Mouse (Mus musculus): Measurements from ENCODE around the gene 1700012P22Rik. TPM values are rescaled to one million over a fixed set of nuclear protein-coding genes. Genes with fewer than 3 reads are reported as not detected.

1700012P22Rik gene
- total RNA-seq, 1 experiment: not detected

- no peak overlapping the region for H3K27ac ChIP-seq (ENCODE audit: insufficient read depth, low read depth, low read length, poor library complexity, severe bottlenecking)
- H3K36me3 ChIP-seq (ENCODE audit: control insufficient read depth, insufficient read depth, low read length, poor library complexity, severe bottlenecking): no peaks in the 10 kb centered on the region
- in situ Hi-C loops (cut with MboI; ENCODE audit: low sequenced_read_pairs in 2 of 2, unreplicated experiment in 2 of 2): no loop called here
- TF ChIP-seq MAFK (IDR thresholded peaks at IDR 0.05; ENCODE audit: insufficient read depth, low read depth, low read length): no peak
- peak; percentile 43; the same call in 1 of the 2 replicates for TF ChIP-seq ZC3H11A (IDR thresholded peaks at IDR 0.05; ENCODE audit: borderline replicate concordance, low read depth, low read length)
- DNase-seq (ENCODE audit: low read depth, low spot score): peak; percentile 56
- no peaks in the 10 kb centered on the region for H3K4me1 ChIP-seq (ENCODE audit: control insufficient read depth in 2 of 2, insufficient read depth in 2 of 2, low read length in 2 of 2, poor library complexity in 1 of 2)
- H3K9ac ChIP-seq (ENCODE audit: insufficient read depth, low read depth, low read length, poor library complexity, severe bottlenecking): no peak overlapping the region
- no peaks in the 10 kb centered on the region for H3K9me3 ChIP-seq (ENCODE audit: control insufficient read depth, insufficient read depth, low read depth, low read length)
- no peak overlapping the region for H3K4me3 ChIP-seq (ENCODE audit: insufficient read depth in 1 of 2, low read depth in 1 of 2, low read length in 2 of 2, poor library complexity in 1 of 2, severe bottlenecking in 1 of 2)
Measured at GRCm38 (mm10) chr4:144428868-144429267, 9.7 kb downstream of the 1700012P22Rik start.

- Histone ChIP-seq H3K27ac (ENCODE audit: insufficient read depth, low read depth, low read length, poor library complexity, severe bottlenecking) (no peak overlapping the region), H3K9me3 (ENCODE audit: control insufficient read depth, insufficient read depth, low read depth, low read length) (no peaks in the 10 kb centered on the region), H3K4me1 (ENCODE audit: control insufficient read depth in 2 of 2, insufficient read depth in 2 of 2, low read length in 2 of 2, poor library complexity in 1 of 2) (no peaks in the 10 kb centered on the region), H3K36me3 (ENCODE audit: control insufficient read depth, insufficient read depth, low read length, poor library complexity, severe bottlenecking) (no peaks in the 10 kb centered on the region), H3K4me3 (ENCODE audit: insufficient read depth in 1 of 2, low read depth in 1 of 2, low read length in 2 of 2, poor library complexity in 1 of 2, severe bottlenecking in 1 of 2) (no peak overlapping the region), H3K9ac (ENCODE audit: insufficient read depth, low read depth, low read length, poor library complexity, severe bottlenecking) (no peak overlapping the region)
- no peak for TF ChIP-seq MAFK (IDR thresholded peaks at IDR 0.05; ENCODE audit: insufficient read depth, low read depth, low read length)
- TF ChIP-seq CHD2 (IDR thresholded peaks at IDR 0.05; ENCODE audit: low read depth, low read length): no peak
- TF ChIP-seq ZNF384 (IDR thresholded peaks at IDR 0.05; ENCODE audit: low read depth, low read length): no peak
- TF ChIP-seq ZC3H11A (IDR thresholded peaks at IDR 0.05; ENCODE audit: borderline replicate concordance, low read depth, low read length): no peak
- no peak for TF ChIP-seq HCFC1 (IDR thresholded peaks at IDR 0.05; ENCODE audit: borderline replicate concordance, insufficient read depth, low read length)
- no peak for DNase-seq (ENCODE audit: low read depth, low spot score)
- in situ Hi-C loops (cut with MboI; ENCODE audit: low sequenced_read_pairs in 2 of 2, unreplicated experiment in 2 of 2): no loop called here
Measured at GRCm38 (mm10) chr4:144424590-144424989, 14.0 kb downstream of the 1700012P22Rik start.

GRCm38 (mm10) chr4:144420644-144421043 lies 17.9 kb downstream of the 1700012P22Rik start:
- Histone ChIP-seq H3K27ac (ENCODE audit: insufficient read depth, low read depth, low read length, poor library complexity, severe bottlenecking) (no peak overlapping the region), H3K9me3 (ENCODE audit: control insufficient read depth, insufficient read depth, low read depth, low read length) (no peaks in the 10 kb centered on the region), H3K4me3 (ENCODE audit: insufficient read depth in 1 of 2, low read depth in 1 of 2, low read length in 2 of 2, poor library complexity in 1 of 2, severe bottlenecking in 1 of 2) (no peak overlapping the region), H3K4me1 (ENCODE audit: control insufficient read depth in 2 of 2, insufficient read depth in 2 of 2, low read length in 2 of 2, poor library complexity in 1 of 2) (peaks cover 0 to 2% of the 10 kb centered on the region in 2 experiments; a peak in 1 of 4 replicates), H3K36me3 (ENCODE audit: control insufficient read depth, insufficient read depth, low read length, poor library complexity, severe bottlenecking) (no peaks in the 10 kb centered on the region), H3K9ac (ENCODE audit: insufficient read depth, low read depth, low read length, poor library complexity, severe bottlenecking) (no peak overlapping the region)
- in situ Hi-C loops (cut with MboI; ENCODE audit: low sequenced_read_pairs in 2 of 2, unreplicated experiment in 2 of 2): no loop called here
- DNase-seq (ENCODE audit: low read depth, low spot score): no peak
- TF ChIP-seq CHD2 (IDR thresholded peaks at IDR 0.05; ENCODE audit: low read depth, low read length) (no peak), ZC3H11A (IDR thresholded peaks at IDR 0.05; ENCODE audit: borderline replicate concordance, low read depth, low read length) (no peak), ZNF384 (IDR thresholded peaks at IDR 0.05; ENCODE audit: low read depth, low read length) (no peak), MAFK (IDR thresholded peaks at IDR 0.05; ENCODE audit: insufficient read depth, low read depth, low read length) (no peak), HCFC1 (IDR thresholded peaks at IDR 0.05; ENCODE audit: borderline replicate concordance, insufficient read depth, low read length) (no peak)

GRCm38 (mm10) chr4:144408290-144408689 lies 30.3 kb downstream of the 1700012P22Rik start, which contains the start of gene Pramef12:
TSS of gene Pramef12 (minus strand) at chr4:144408464.
- in situ Hi-C loops (cut with MboI; ENCODE audit: low sequenced_read_pairs in 2 of 2, unreplicated experiment in 2 of 2): no loop called here
- H3K9ac ChIP-seq (ENCODE audit: insufficient read depth, low read depth, low read length, poor library complexity, severe bottlenecking): peak within 1 kb of the TSS; percentile 62
- H3K4me3 ChIP-seq (ENCODE audit: insufficient read depth in 1 of 2, low read depth in 1 of 2, low read length in 2 of 2, poor library complexity in 1 of 2, severe bottlenecking in 1 of 2): peak within 1 kb of the TSS; percentile 69 to 70
- no peak within 1 kb of the TSS for H3K27ac ChIP-seq (ENCODE audit: insufficient read depth, low read depth, low read length, poor library complexity, severe bottlenecking)
- no peaks in the 10 kb centered on the region for H3K9me3 ChIP-seq (ENCODE audit: control insufficient read depth, insufficient read depth, low read depth, low read length)
- peaks cover 5 to 8% of the 10 kb centered on the region in 2 experiments; a peak in 2 of 4 replicates for H3K4me1 ChIP-seq (ENCODE audit: control insufficient read depth in 2 of 2, insufficient read depth in 2 of 2, low read length in 2 of 2, poor library complexity in 1 of 2)
- H3K36me3 ChIP-seq (ENCODE audit: control insufficient read depth, insufficient read depth, low read length, poor library complexity, severe bottlenecking): no peaks in the 10 kb centered on the region
- TF ChIP-seq ZC3H11A (IDR thresholded peaks at IDR 0.05; ENCODE audit: borderline replicate concordance, low read depth, low read length) (no peak), MAFK (IDR thresholded peaks at IDR 0.05; ENCODE audit: insufficient read depth, low read depth, low read length) (no peak), ZNF384 (IDR thresholded peaks at IDR 0.05; ENCODE audit: low read depth, low read length) (no peak), HCFC1 (IDR thresholded peaks at IDR 0.05; ENCODE audit: borderline replicate concordance, insufficient read depth, low read length) (no peak), CHD2 (IDR thresholded peaks at IDR 0.05; ENCODE audit: low read depth, low read length) (no peak)
- peak; percentile 62 for DNase-seq (ENCODE audit: low read depth, low spot score)

- no peak for DNase-seq (ENCODE audit: low read depth, low spot score)
- Histone ChIP-seq H3K36me3 (ENCODE audit: control insufficient read depth, insufficient read depth, low read length, poor library complexity, severe bottlenecking) (no peaks in the 10 kb centered on the region), H3K9ac (ENCODE audit: insufficient read depth, low read depth, low read length, poor library complexity, severe bottlenecking) (no peak overlapping the region), H3K9me3 (ENCODE audit: control insufficient read depth, insufficient read depth, low read depth, low read length) (no peaks in the 10 kb centered on the region), H3K4me3 (ENCODE audit: insufficient read depth in 1 of 2, low read depth in 1 of 2, low read length in 2 of 2, poor library complexity in 1 of 2, severe bottlenecking in 1 of 2) (no peak overlapping the region), H3K4me1 (ENCODE audit: control insufficient read depth in 2 of 2, insufficient read depth in 2 of 2, low read length in 2 of 2, poor library complexity in 1 of 2) (peaks cover 7 to 11% of the 10 kb centered on the region in 2 experiments; a peak in 3 of 4 replicates), H3K27ac (ENCODE audit: insufficient read depth, low read depth, low read length, poor library complexity, severe bottlenecking) (no peak overlapping the region)
- in situ Hi-C loops (cut with MboI; ENCODE audit: low sequenced_read_pairs in 2 of 2, unreplicated experiment in 2 of 2): no loop called here
- no peak for TF ChIP-seq MAFK (IDR thresholded peaks at IDR 0.05; ENCODE audit: insufficient read depth, low read depth, low read length)
- TF ChIP-seq HCFC1 (IDR thresholded peaks at IDR 0.05; ENCODE audit: borderline replicate concordance, insufficient read depth, low read length): no peak
- no peak for TF ChIP-seq ZC3H11A (IDR thresholded peaks at IDR 0.05; ENCODE audit: borderline replicate concordance, low read depth, low read length)
- no peak for TF ChIP-seq ZNF384 (IDR thresholded peaks at IDR 0.05; ENCODE audit: low read depth, low read length)
- no peak for TF ChIP-seq CHD2 (IDR thresholded peaks at IDR 0.05; ENCODE audit: low read depth, low read length)
Measured at GRCm38 (mm10) chr4:144406261-144406660, 32.3 kb downstream of the 1700012P22Rik start.

All from ES-E14 (cell line).